Mouse (Mus musculus) heart, embryonic 15.5 days (tissue): ENCODE results near the gene Sptlc2. TPM values are rescaled to one million over a fixed set of nuclear protein-coding genes. Genes with fewer than 3 reads are reported as not detected.
"Not testable (repeated sequence)": the region's sequence is repeated elsewhere in the genome, so short reads cannot be mapped to it uniquely, and the experiment has no call there.

ENCODE experiments used
- ATAC-seq: fragments of 200-750 bp; cut with Nextera tagmentation; replicated peaks from 2 replicates; pipeline ENCODE4 v1.8.0; 2017; ENCODE audit warnings: low read depth, moderate TSS enrichment; ENCODE audit not compliant: insufficient number of reproducible peaks, insufficient read depth, low FRiP score
- H3K27ac ChIP-seq: fragments of 300-500 bp; sonication (generic); 2 replicates; pipeline ENCODE4 v1.5.1; 2015; ENCODE audit warnings: mild to moderate bottlenecking, inconsistent platforms
- H3K27me3 ChIP-seq: fragments of 300-500 bp; sonication (generic); 2 replicates; pipeline ENCODE4 v1.6.1; 2015; ENCODE audit warnings: inconsistent platforms
- H3K36me3 ChIP-seq: fragments of 300-500 bp; sonication (generic); 2 replicates; pipeline ENCODE4 v1.6.1; 2015; ENCODE audit warnings: mild to moderate bottlenecking, inconsistent platforms
- H3K4me1 ChIP-seq: fragments of 300-500 bp; sonication (generic); replicated peaks from 2 replicates; pipeline ENCODE4 v1.6.1; 2015; ENCODE audit warnings: inconsistent platforms
- H3K4me2 ChIP-seq: fragments of 300-500 bp; sonication (generic); 2 replicates; pipeline ENCODE4 v1.6.1; 2015; ENCODE audit warnings: inconsistent platforms, mild to moderate bottlenecking, moderate library complexity
- H3K4me3 ChIP-seq: fragments of 300-500 bp; sonication (generic); 2 replicates; pipeline ENCODE4 v1.5.1; 2015; ENCODE audit warnings: mild to moderate bottlenecking, inconsistent platforms
- H3K9ac ChIP-seq: fragments of 300-500 bp; sonication (generic); 2 replicates; pipeline ENCODE4 v1.6.1; 2015; ENCODE audit warnings: mild to moderate bottlenecking, inconsistent platforms
- H3K9me3 ChIP-seq: fragments of 300-500 bp; sonication (generic); replicated peaks from 2 replicates; pipeline ENCODE4 v1.6.1; 2016; ENCODE audit warnings: inconsistent platforms
- WGBS: fragments of 180-500 bp; shearing (Covaris S2); methylation state at CpG from one replicate; pipeline ENCODE4 v1.1.7; 2015; ENCODE audit warnings: mixed read lengths; 5-methylcytosine and 5-hydroxymethylcytosine counted together
- polyA plus RNA-seq: library from polyadenylated mRNA; unstranded; fragments of >200 nt; fragmentation: Nextera tagmentation; extraction: Ambion mirVana; gene quantifications from 2 replicates; pipeline ENCODE4 v1.2.1, GENCODE M21; 2015

The Sptlc2 gene
- polyA plus RNA-seq, 1 experiment from 2014 or later = 62.8 TPM

- no peak for ATAC-seq
- no peaks in the 10 kb centered on the region for H3K9me3 ChIP-seq
- 0 out of 2 replicates have a peak, but pooled peaks cover 3% of the 10 kb centered on the region for H3K4me1 ChIP-seq
- H3K27me3 ChIP-seq = no peaks in the 10 kb centered on the region
- H3K27ac ChIP-seq = no peak overlapping the region
- no peak overlapping the region for H3K4me2 ChIP-seq
- WGBS = 59% methylated on average over 4 of the region's 4 CpGs
- no peak overlapping the region for H3K9ac ChIP-seq
- H3K36me3 ChIP-seq = no peaks in the 10 kb centered on the region
- no peak overlapping the region for H3K4me3 ChIP-seq
Observed at GRCm38 (mm10) chr12:87328025-87328424, 60.1 kb downstream of the Sptlc2 start.

- H3K36me3 ChIP-seq = no peaks in the 10 kb centered on the region
- H3K4me1 ChIP-seq = 0 out of 2 replicates have a peak, but pooled peaks cover 3% of the 10 kb centered on the region
- no peak overlapping the region for H3K4me3 ChIP-seq
- H3K27ac ChIP-seq = no peak overlapping the region
- no peaks in the 10 kb centered on the region for H3K9me3 ChIP-seq
- no peak overlapping the region for H3K9ac ChIP-seq
- ATAC-seq = no peak
- no peaks in the 10 kb centered on the region for H3K27me3 ChIP-seq
- 40% methylated on average over 7 of the region's 7 CpGs for WGBS
- H3K4me2 ChIP-seq = no peak overlapping the region
Observed at GRCm38 (mm10) chr12:87327610-87328009, 60.5 kb downstream of the Sptlc2 start.

- no peak for ATAC-seq
- Histone ChIP-seq H3K36me3 (peaks cover 4% of the 10 kb centered on the region; the same call in 1 of the 2 replicates), H3K27me3 (no peaks in the 10 kb centered on the region), H3K27ac (no peak overlapping the region), H3K4me3 (no peak overlapping the region), H3K4me1 (0 out of 2 replicates have a peak, but pooled peaks cover 3% of the 10 kb centered on the region), H3K9ac (no peak overlapping the region), H3K4me2 (no peak overlapping the region), H3K9me3 (no peaks in the 10 kb centered on the region)
- 91% methylated on average over 3 of the region's 3 CpGs for WGBS
Observed at GRCm38 (mm10) chr12:87325452-87325851, 62.7 kb downstream of the Sptlc2 start.

GRCm38 (mm10) chr12:87319229-87319628 is 68.9 kb downstream of the Sptlc2 start:
- H3K4me3 ChIP-seq = no peak overlapping the region
- H3K4me2 ChIP-seq = no peak overlapping the region
- no peak overlapping the region for H3K9ac ChIP-seq
- H3K9me3 ChIP-seq = no peaks in the 10 kb centered on the region
- H3K36me3 ChIP-seq = peaks cover 4% of the 10 kb centered on the region; the same call in 1 of the 2 replicates
- no peak overlapping the region for H3K27ac ChIP-seq
- no peak for ATAC-seq
- 89% methylated on average over 3 of the region's 3 CpGs for WGBS
- no peaks in the 10 kb centered on the region for H3K27me3 ChIP-seq
- no peaks in the 10 kb centered on the region for H3K4me1 ChIP-seq

GRCm38 (mm10) chr12:87317951-87318350 is 70.2 kb downstream of the Sptlc2 start:
- Histone ChIP-seq H3K27me3 (no peaks in the 10 kb centered on the region), H3K9me3 (no peaks in the 10 kb centered on the region), H3K4me3 (no peak overlapping the region), H3K27ac (no peak overlapping the region), H3K4me1 (no peaks in the 10 kb centered on the region), H3K4me2 (no peak overlapping the region), H3K36me3 (peaks cover 6% of the 10 kb centered on the region; the same call in 1 of the 2 replicates), H3K9ac (no peak overlapping the region)
- ATAC-seq = no peak
- WGBS = 81% methylated on average over 1 of the region's 1 CpGs

GRCm38 (mm10) chr12:87313098-87313497 is 75.1 kb downstream of the Sptlc2 start:
- Histone ChIP-seq H3K27ac (no peak overlapping the region), H3K4me2 (no peak overlapping the region), H3K27me3 (no peaks in the 10 kb centered on the region), H3K9ac (no peak overlapping the region), H3K9me3 (no peaks in the 10 kb centered on the region), H3K36me3 (peaks cover 22% of the 10 kb centered on the region), H3K4me3 (no peak overlapping the region), H3K4me1 (no peaks in the 10 kb centered on the region)
- 84% methylated on average over 2 of the region's 2 CpGs for WGBS
- no peak for ATAC-seq

- H3K9me3 ChIP-seq, H3K4me2 ChIP-seq, H3K27me3 ChIP-seq, H3K9ac ChIP-seq, H3K27ac ChIP-seq, ATAC-seq, H3K4me3 ChIP-seq: not testable (repeated sequence)
- WGBS = 67% methylated on average over 4 of the region's 4 CpGs
- peaks cover 12% of the 10 kb centered on the region for H3K4me1 ChIP-seq
- peaks cover 14% of the 10 kb centered on the region for H3K36me3 ChIP-seq
Observed at GRCm38 (mm10) chr12:87306584-87306844, 81.6 kb downstream of the Sptlc2 start.

- peak overlapping the region; percentile 13; the same call in 1 of the 2 replicates for H3K4me2 ChIP-seq
- H3K4me1 ChIP-seq = peaks cover 12% of the 10 kb centered on the region
- no peak overlapping the region for H3K9ac ChIP-seq
- no peak for ATAC-seq
- H3K27me3 ChIP-seq = no peaks in the 10 kb centered on the region
- no peaks in the 10 kb centered on the region for H3K9me3 ChIP-seq
- no peak overlapping the region for H3K4me3 ChIP-seq
- no peak overlapping the region for H3K27ac ChIP-seq
- WGBS = 32% methylated on average over 13 of the region's 13 CpGs
- peaks cover 14% of the 10 kb centered on the region for H3K36me3 ChIP-seq
Observed at GRCm38 (mm10) chr12:87305767-87306583, 82.2 kb downstream of the Sptlc2 start.

- Histone ChIP-seq H3K36me3 (no peaks in the 10 kb centered on the region), H3K9me3 (no peaks in the 10 kb centered on the region), H3K4me3 (no peak overlapping the region), H3K4me1 (peaks cover 23% of the 10 kb centered on the region), H3K27me3 (no peaks in the 10 kb centered on the region), H3K9ac (no peak overlapping the region), H3K4me2 (no peak overlapping the region), H3K27ac (no peak overlapping the region)
- 53% methylated on average over 4 of the region's 4 CpGs for WGBS
- ATAC-seq = no peak
Observed at GRCm38 (mm10) chr12:87301189-87301588, 87.0 kb downstream of the Sptlc2 start.

- Histone ChIP-seq H3K27ac (no peak overlapping the region), H3K27me3 (no peaks in the 10 kb centered on the region), H3K4me3 (peak overlapping the region; percentile 86), H3K9me3 (no peaks in the 10 kb centered on the region), H3K36me3 (no peaks in the 10 kb centered on the region), H3K9ac (peak overlapping the region; percentile 77), H3K4me2 (peak overlapping the region; percentile 100), H3K4me1 (peaks cover 16% of the 10 kb centered on the region)
- 3% methylated on average over 9 of the region's 9 CpGs for WGBS
- ATAC-seq = no peak
Observed at GRCm38 (mm10) chr12:87300441-87300690, 87.8 kb downstream of the Sptlc2 start.

- H3K9me3 ChIP-seq = no peaks in the 10 kb centered on the region
- under 1% methylated on average over 70 of the region's 86 CpGs for WGBS
Observed at GRCm38 (mm10) chr12:87299657-87300440, 88.3 kb downstream of the Sptlc2 start, which contains the start of gene Ism2. Ism2 (minus strand) TSS chr12:87299705.

More at GRCm38 (mm10) chr12:87299657-87300440, 88.3 kb downstream of the Sptlc2 start, which contains the start of gene Ism2:
- ATAC-seq = peak; percentile 77
- Histone ChIP-seq H3K27ac (no peak within 1 kb of the TSS), H3K27me3 (no peaks in the 10 kb centered on the region), H3K4me1 (peaks cover 16% of the 10 kb centered on the region), H3K4me2 (peak within 1 kb of the TSS; percentile 100), H3K4me3 (peak within 1 kb of the TSS; percentile 86), H3K9ac (peak within 1 kb of the TSS; percentile 77), H3K36me3 (no peaks in the 10 kb centered on the region)
